ENCODE assay signal across 8 mouse cellular contexts in the genomic region with DNA sequence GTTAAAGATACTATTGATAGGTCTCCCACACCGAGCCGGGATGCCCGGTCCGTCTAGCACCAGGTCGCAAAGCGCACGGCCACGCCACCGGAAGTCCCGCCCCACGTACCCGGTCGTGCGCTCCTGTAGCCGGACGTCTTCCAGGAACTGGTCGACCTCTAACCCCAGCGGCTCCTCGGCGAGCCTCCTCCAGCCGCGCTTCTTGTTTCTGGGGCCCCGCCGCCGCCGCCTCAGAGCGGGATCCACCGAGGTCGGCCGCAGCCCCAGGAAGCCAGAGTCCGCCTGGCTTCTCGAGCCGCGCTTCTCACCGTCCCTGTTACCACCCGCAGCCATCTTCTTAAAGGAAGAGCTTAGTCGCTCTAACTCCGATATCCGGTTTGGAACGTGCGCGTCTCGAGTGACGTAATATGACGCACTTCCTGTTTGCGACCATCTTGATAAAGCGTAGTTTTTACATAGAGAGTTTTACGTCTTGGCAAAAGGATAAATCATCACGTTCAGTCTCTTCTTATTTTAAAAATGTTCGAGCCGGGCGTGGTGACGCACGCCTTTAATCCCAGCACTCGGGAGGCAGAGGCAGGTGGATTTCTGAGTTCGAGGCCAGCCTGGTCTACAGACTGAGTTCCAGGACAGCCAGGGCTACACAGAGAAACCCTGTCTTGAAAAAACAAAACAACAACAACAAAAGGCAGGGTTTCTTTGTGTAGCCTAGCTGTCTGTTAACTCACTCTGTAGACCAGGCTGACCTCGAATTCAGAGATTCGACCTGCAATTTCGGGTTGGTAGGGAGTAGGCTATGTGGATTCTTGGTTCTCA. TPM values are rescaled to one million over a fixed set of nuclear protein-coding genes. Genes with fewer than 3 reads are reported as not detected.
A peak's percentile ranks its signal among the peaks of the same experiment; 100 is the strongest.
DNase-seq lines count a peak whose midpoint lies in the region; ATAC-seq and TF ChIP-seq lines count a peak whose summit lies in the region.

Gene Nop53, minus strand, starts transcription at position 354 of the 816 bp plus-strand sequence.

- peak within 1 kb of the TSS; percentile 88 for H3K9ac ChIP-seq in heart, embryonic 11.5 days (ENCODE audit: low read depth, low read length)
- H3K9ac ChIP-seq in kidney, embryonic 16.5 days (replicated peaks; ENCODE audit: low read length) = peak within 1 kb of the TSS; percentile 91
- peak within 1 kb of the TSS; percentile 92 for H3K9ac ChIP-seq in liver, adult 2 months (ENCODE audit: low read depth, low read length)

- H3K4me3 ChIP-seq in heart, embryonic 11.5 days (ENCODE audit: low read depth, low read length) = peak within 1 kb of the TSS; percentile 75
- peak within 1 kb of the TSS; percentile 79 for H3K4me3 ChIP-seq in kidney, embryonic 16.5 days (ENCODE audit: low read length)
- peak within 1 kb of the TSS; percentile 86 for H3K4me3 ChIP-seq in liver, adult 2 months (ENCODE audit: insufficient read depth, low read depth, low read length)
- H3K4me3 ChIP-seq in myocyte = peak within 1 kb of the TSS; percentile 62

- H3K4me1 ChIP-seq in heart, embryonic 11.5 days (ENCODE audit: control insufficient read depth, insufficient read depth, low read length) = peaks cover 12% of the 10 kb centered on the region
- H3K4me1 ChIP-seq in kidney, embryonic 16.5 days (ENCODE audit: insufficient read depth, low read length) = peaks cover 28% of the 10 kb centered on the region
- H3K4me1 ChIP-seq in liver, adult 2 months (ENCODE audit: control insufficient read depth, insufficient read depth, low read length) = peaks cover 9% of the 10 kb centered on the region

- DNase-seq in B cell, adult 2 months = peak; percentile 91 to 93
- peak; percentile 100 for DNase-seq in brain, adult 2 months (ENCODE audit: low read depth, low spot score)
- peak; percentile 95 for DNase-seq in liver, adult 2 months (ENCODE audit: extremely low read depth, low read depth, low spot score)
- DNase-seq in splenic B cell, adult 2 months (ENCODE audit: low read depth, low spot score) = peak; percentile 98

- no peak for TF ChIP-seq POLR2A in liver, adult 2 months (IDR thresholded peaks at IDR 0.05; ENCODE audit: extremely low read depth, insufficient read depth, low read length)
- peak; percentile 78 for TF ChIP-seq POLR2A in myocyte (IDR thresholded peaks at IDR 0.05; ENCODE audit: insufficient read length, low read depth)

- no peak for TF ChIP-seq CTCF in liver, adult 2 months (IDR thresholded peaks at IDR 0.05; ENCODE audit: low read depth, low read length)

- peak within 1 kb of the TSS; percentile 20 for H3ac ChIP-seq in myocyte (ENCODE audit: control insufficient read depth, insufficient read length)

- peak within 1 kb of the TSS; percentile 84 for H3K4me2 ChIP-seq in heart, embryonic 11.5 days
- H3K4me2 ChIP-seq in kidney, embryonic 16.5 days (replicated peaks; ENCODE audit: low read depth, low read length) = peak within 1 kb of the TSS; percentile 71
- peak within 1 kb of the TSS; percentile 87 for H3K4me2 ChIP-seq in myocyte (ENCODE audit: low read depth)

- H3K9me3 ChIP-seq in heart, embryonic 11.5 days (replicated peaks; ENCODE audit: control insufficient read depth, low read length) = no peaks in the 10 kb centered on the region
- H3K9me3 ChIP-seq in kidney, embryonic 16.5 days (ENCODE audit: low read length) = no peaks in the 10 kb centered on the region

- H3K27ac ChIP-seq in heart, embryonic 11.5 days (ENCODE audit: low read depth, low read length) = peak within 1 kb of the TSS; percentile 88
- peak within 1 kb of the TSS; percentile 96 for H3K27ac ChIP-seq in kidney, embryonic 16.5 days (ENCODE audit: low read length)
- H3K27ac ChIP-seq in liver, adult 2 months (replicated peaks; ENCODE audit: insufficient read depth, low read depth, low read length) = peak within 1 kb of the TSS; percentile 96

- no peaks in the 10 kb centered on the region for H3K27me3 ChIP-seq in heart, embryonic 11.5 days (ENCODE audit: control insufficient read depth, insufficient read depth, low read length)
- no peaks in the 10 kb centered on the region for H3K27me3 ChIP-seq in kidney, embryonic 16.5 days (ENCODE audit: insufficient read depth, low read length)
- H3K27me3 ChIP-seq in liver, adult 2 months (ENCODE audit: control insufficient read depth, insufficient read depth, low read length) = no peaks in the 10 kb centered on the region
- no peaks in the 10 kb centered on the region for H3K27me3 ChIP-seq in myocyte (ENCODE audit: control insufficient read depth, insufficient read depth, insufficient read length)
- no peaks in the 10 kb centered on the region for H3K27me3 ChIP-seq in splenic B cell, adult 2 months (ENCODE audit: control insufficient read depth, insufficient read depth, low read length, poor library complexity, severe bottlenecking)

- WGBS in heart, embryonic 11.5 days (ENCODE audit: insufficient replicate concordance) = 2% methylated on average over 59 of the region's 59 CpGs
- WGBS in kidney, embryonic 16.5 days = 2% methylated on average over 59 of the region's 59 CpGs
- 2% methylated on average over 59 of the region's 59 CpGs for WGBS in liver, adult 2 months

- peak; percentile 90 for ATAC-seq in erythroblast, adult 5-6 weeks (replicated peaks; ENCODE audit: low FRiP score, poor library complexity, severe bottlenecking)
- peak; percentile 84 for ATAC-seq in heart, embryonic 11.5 days (replicated peaks; ENCODE audit: insufficient number of reproducible peaks, low FRiP score, low TSS enrichment)
- ATAC-seq in kidney, embryonic 16.5 days (ENCODE audit: low FRiP score, low TSS enrichment) = peak; percentile 88

- H3K79me2 ChIP-seq in liver, adult 2 months (ENCODE audit: control insufficient read depth, insufficient read depth, low read length) = no peaks in the 10 kb centered on the region
- H3K79me2 ChIP-seq in myocyte (ENCODE audit: control insufficient read depth, insufficient read depth) = peaks cover 25% of the 10 kb centered on the region

- H3K36me3 ChIP-seq in heart, embryonic 11.5 days (ENCODE audit: control insufficient read depth, insufficient read depth, low read length) = peaks cover 23% of the 10 kb centered on the region
- peaks cover 46% of the 10 kb centered on the region for H3K36me3 ChIP-seq in kidney, embryonic 16.5 days (ENCODE audit: insufficient read depth, low read length)
- peaks cover 7% of the 10 kb centered on the region for H3K36me3 ChIP-seq in liver, adult 2 months (ENCODE audit: control insufficient read depth, insufficient read depth, low read length)
- H3K36me3 ChIP-seq in myocyte (ENCODE audit: control insufficient read depth, insufficient read depth) = peaks cover 23% of the 10 kb centered on the region
- H3K36me3 ChIP-seq in splenic B cell, adult 2 months (ENCODE audit: control insufficient read depth, insufficient read depth, low read length, poor library complexity, severe bottlenecking) = peaks cover 16% of the 10 kb centered on the region

TF ChIP-seq in myocyte, 11 proteins besides CTCF, POLR2A, EP300 and RAD21:
- peak; percentile 57 for TF ChIP-seq POLR2AphosphoS2 (IDR thresholded peaks at IDR 0.05; ENCODE audit: insufficient read length, low read depth)
- TF ChIP-seq MYOD1 (IDR thresholded peaks at IDR 0.05; ENCODE audit: control insufficient read depth in 1 of 3, insufficient read length in 2 of 3, low read depth in 2 of 3) = no peak

RNA-seq across cellular contexts. Expression of gene Nop53, which starts in this region (rescaled TPM):
- total RNA-seq in erythroblast, adult 5-6 weeks (2015; ENCODE audit: low replicate concordance) = 14.6 and 17.3 TPM in 2 replicates
- total RNA-seq in erythroblast, adult 5-6 weeks (2017; ENCODE audit: low replicate concordance) = 60.2 and 75.8 TPM in 2 replicates
- polyA plus RNA-seq in heart, embryonic 11.5 days (2014; fragmentation: Nextera tagmentation; extraction: Ambion mirVana) = 130 and 137 TPM in 2 replicates
- polyA plus RNA-seq in kidney, embryonic 16.5 days (2015; fragmentation: Nextera tagmentation; extraction: Ambion mirVana) = 198 and 212 TPM in 2 replicates
- total RNA-seq in liver, adult 2 months (2014; rRNA removed) = 57.3 and 59.6 TPM in 2 replicates
- 65.2 and 69.5 TPM in 2 replicates for polyA plus RNA-seq in liver, adult 2 months (2012; rRNA removed)
- polyA plus RNA-seq in myocyte (2012; fragmentation: generic; extraction: Trizol) = 270 TPM

Comparison
In these comparisons a context has a peak if more than half of its experiments do, and no peak if none do; other contexts are left out.
1. Peak in every context shown above with its lines: DNase-seq, ATAC-seq, H3K4me3 ChIP-seq and H3K27ac ChIP-seq.